Mouse (Mus musculus) ovary, postnatal 14 days (tissue): ENCODE measurements around the gene Chic1.
A peak's percentile ranks its signal among the peaks of the same experiment; 100 is the strongest.

Experiments
- DNase-seq: peaks from one replicate; pipeline ENCODE4 v3.0.0; 2022; ENCODE audit warnings: low spot score

The Chic1 gene

DNA sequence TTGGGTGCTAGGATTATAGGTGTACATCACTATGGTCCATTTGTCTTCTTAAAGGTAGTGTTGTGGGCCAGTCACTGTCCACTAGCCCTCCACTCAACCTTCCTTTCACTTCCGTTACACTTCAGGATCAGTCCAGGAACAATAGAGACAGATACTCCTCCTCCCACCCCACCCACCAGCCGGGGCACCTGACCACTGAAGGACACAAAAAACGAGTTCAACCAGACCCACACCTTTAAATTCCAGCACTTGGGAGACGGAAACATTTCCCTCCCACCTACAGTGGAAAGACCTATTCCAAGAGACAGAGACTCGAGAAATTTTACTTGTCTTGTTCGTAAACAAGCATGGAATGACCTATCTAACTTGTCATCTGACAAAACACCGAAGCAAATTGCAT lies 76.0 kb downstream of the Chic1 start:
- DNase-seq = no peak

DNA sequence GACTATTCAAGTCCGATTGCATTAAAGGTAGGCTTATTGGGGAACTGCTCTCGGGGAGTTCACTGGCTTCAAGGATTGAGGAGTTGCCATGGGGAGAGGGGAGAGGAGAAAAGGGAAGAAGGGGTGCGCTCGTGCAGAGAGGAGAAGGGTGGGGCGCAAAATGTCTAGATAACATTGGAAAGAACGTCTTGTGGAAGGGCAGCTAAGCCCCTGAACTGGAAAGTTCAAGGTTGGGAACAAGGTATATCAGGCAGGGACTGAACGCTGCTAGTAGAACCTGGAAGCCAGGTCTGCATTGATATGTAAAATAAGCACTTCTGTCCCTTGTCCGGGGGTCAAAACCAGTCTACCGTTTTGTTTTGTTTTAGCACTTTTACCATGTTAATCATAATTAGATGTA lies 81.7 kb downstream of the Chic1 start:
- no peak for DNase-seq

DNA sequence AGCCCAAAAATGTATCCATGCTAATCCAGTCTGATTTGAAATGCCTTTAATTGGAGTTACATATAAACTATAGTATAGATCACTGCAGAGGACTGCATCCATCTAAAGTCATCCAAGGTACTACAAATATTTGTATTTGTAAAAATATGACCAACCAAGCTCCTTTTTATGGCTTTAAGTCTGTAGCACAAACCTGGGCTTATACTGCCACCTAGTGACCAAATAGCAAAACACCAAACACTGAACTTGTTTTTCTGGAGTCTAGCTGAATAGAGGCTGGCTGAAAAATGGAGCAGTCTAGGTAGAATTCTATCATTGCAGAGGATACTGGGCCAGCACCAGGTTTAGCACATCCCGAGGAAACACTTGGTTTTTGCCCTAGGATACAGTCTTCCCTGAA lies 84.5 kb downstream of the Chic1 start:
- DNase-seq = peak; percentile 16

GRCm38 (mm10) chrX:103443755-103444154 lies 87.5 kb downstream of the Chic1 start:
- DNase-seq = peak; percentile 33
